Mouse (Mus musculus) heart, embryonic 11.5 days (tissue): ENCODE measurements at regions not wholly inside any gene's neighbourhood (a gene's known extent, or its start where the extent isn't known, plus 50 kb on each side); places are given as distances from the start of the nearest gene placed in this dataset.

Experiments
- ATAC-seq: fragments of 200-750 bp; cut with Nextera tagmentation; replicated peaks from 2 replicates; pipeline ENCODE4 v1.8.0; 2017; ENCODE audit warnings: moderate library complexity; ENCODE audit not compliant: insufficient number of reproducible peaks, low FRiP score, low TSS enrichment
- H3K27ac ChIP-seq: fragments of 300-500 bp; sonication (generic); 2 replicates; pipeline ENCODE4 v1.5.1; 2014; ENCODE audit warnings: mild to moderate bottlenecking, low read depth, low read length
- H3K27me3 ChIP-seq: fragments of 300-500 bp; sonication (generic); 2 replicates; pipeline ENCODE4 v1.6.1; 2014; ENCODE audit warnings: mild to moderate bottlenecking, low read length, mixed read lengths; ENCODE audit not compliant: control insufficient read depth, insufficient read depth
- H3K36me3 ChIP-seq: fragments of 300-500 bp; sonication (generic); 2 replicates; pipeline ENCODE4 v1.6.1; 2014; ENCODE audit warnings: mild to moderate bottlenecking, low read length, moderate library complexity, mixed read lengths; ENCODE audit not compliant: control insufficient read depth, insufficient read depth
- H3K4me1 ChIP-seq: fragments of 300-500 bp; sonication (generic); 2 replicates; pipeline ENCODE4 v1.6.1; 2014; ENCODE audit warnings: low read length; ENCODE audit not compliant: control insufficient read depth, insufficient read depth
- H3K4me2 ChIP-seq: fragments of 300-500 bp; sonication (generic); 2 replicates; pipeline ENCODE4 v1.6.1; 2014; ENCODE audit warnings: mild to moderate bottlenecking, moderate library complexity
- H3K4me3 ChIP-seq: fragments of 300-500 bp; sonication (generic); 2 replicates; pipeline ENCODE4 v1.5.1; 2014; ENCODE audit warnings: low read depth, low read length
- H3K9ac ChIP-seq: fragments of 300-500 bp; sonication (generic); 2 replicates; pipeline ENCODE4 v1.6.1; 2014; ENCODE audit warnings: mild to moderate bottlenecking, low read depth, low read length, moderate library complexity
- H3K9me3 ChIP-seq: fragments of 300-500 bp; sonication (generic); replicated peaks from 2 replicates; pipeline ENCODE4 v1.6.1; 2016; ENCODE audit warnings: low read length; ENCODE audit not compliant: control insufficient read depth
- WGBS: fragments of 180-500 bp; shearing (Covaris S2); extraction: QIAGEN DNeasy Blood & Tissue Kit; methylation state at CpG from one replicate; pipeline ENCODE4 v1.1.7; 2014; ENCODE audit not compliant: insufficient replicate concordance; 5-methylcytosine and 5-hydroxymethylcytosine counted together

DNA sequence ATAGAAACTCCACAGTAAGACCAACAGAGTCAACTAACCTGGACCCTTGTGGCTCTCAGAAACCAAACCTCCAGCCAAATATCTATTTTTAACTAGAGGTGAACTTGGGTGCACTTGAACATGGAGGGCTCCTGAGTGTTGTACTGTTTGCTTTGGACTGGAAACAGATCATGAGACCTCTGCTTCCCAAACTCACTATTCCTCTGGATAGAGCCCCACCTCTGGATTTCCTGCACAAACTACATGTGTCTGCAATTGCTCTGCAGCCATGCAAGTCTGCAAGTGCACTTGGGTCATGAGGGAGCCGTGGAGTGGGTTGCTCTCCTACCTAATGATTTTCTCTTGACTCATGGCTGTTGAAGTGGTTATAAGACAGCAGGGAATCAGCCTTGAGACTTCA, 759.9 kb upstream of the Fam160b2 start:
- H3K27me3 ChIP-seq = no peaks in the 10 kb centered on the region
- 76% methylated on average over 1 of the region's 1 CpGs for WGBS
- no peak overlapping the region for H3K4me3 ChIP-seq
- no peak overlapping the region for H3K4me2 ChIP-seq
- no peaks in the 10 kb centered on the region for H3K4me1 ChIP-seq
- no peak overlapping the region for H3K27ac ChIP-seq
- no peak for ATAC-seq
- no peaks in the 10 kb centered on the region for H3K9me3 ChIP-seq
- H3K9ac ChIP-seq = no peak overlapping the region
- no peaks in the 10 kb centered on the region for H3K36me3 ChIP-seq

DNA sequence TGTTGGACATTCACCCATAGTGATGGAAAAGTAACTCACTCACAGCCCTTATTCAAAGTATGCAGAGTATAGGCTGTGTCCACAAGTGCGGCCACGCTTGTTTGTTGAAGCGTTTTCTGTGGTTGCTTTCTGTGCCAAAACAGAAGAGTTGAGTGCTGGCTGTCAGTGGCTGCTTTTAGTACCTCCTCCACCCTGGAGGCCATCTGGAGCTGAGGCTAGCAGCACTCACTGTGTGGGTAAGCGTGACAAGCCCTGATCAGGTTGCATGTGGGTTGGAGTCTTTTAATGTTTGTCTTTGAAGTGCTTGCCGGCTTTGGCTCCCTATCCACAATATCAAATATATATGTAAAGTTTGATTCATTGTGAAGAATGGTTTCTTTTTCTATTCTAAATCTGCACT, 738.6 kb upstream of the Fam160b2 start:
- Histone ChIP-seq H3K9ac (no peak overlapping the region), H3K9me3 (no peaks in the 10 kb centered on the region), H3K27ac (no peak overlapping the region), H3K36me3 (no peaks in the 10 kb centered on the region), H3K27me3 (no peaks in the 10 kb centered on the region), H3K4me3 (no peak overlapping the region), H3K4me1 (no peaks in the 10 kb centered on the region), H3K4me2 (no peak overlapping the region)
- ATAC-seq = no peak
- 72% methylated on average over 5 of the region's 5 CpGs for WGBS

DNA sequence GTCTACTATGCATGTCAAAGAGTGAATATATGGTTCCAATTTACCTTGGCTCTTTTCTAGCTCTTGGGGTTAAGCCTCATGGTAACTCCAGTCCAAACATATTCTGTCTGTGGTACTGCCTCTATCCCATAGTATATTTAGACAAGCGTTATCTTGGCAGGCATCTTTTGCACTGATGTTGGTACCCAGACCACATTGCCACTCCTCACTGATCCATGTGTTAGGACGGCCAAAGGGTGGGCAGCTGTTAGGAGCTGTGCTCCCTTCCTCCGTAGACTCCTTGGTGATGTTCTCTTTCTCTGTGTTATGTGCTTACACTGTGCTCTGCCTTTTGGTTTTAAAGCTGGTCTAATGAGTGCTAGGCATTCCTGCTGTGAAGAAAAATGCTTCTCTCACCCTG, 737.3 kb upstream of the Fam160b2 start:
- Histone ChIP-seq H3K4me3 (no peak overlapping the region), H3K27me3 (no peaks in the 10 kb centered on the region), H3K9ac (no peak overlapping the region), H3K9me3 (no peaks in the 10 kb centered on the region), H3K4me2 (no peak overlapping the region), H3K36me3 (no peaks in the 10 kb centered on the region), H3K27ac (no peak overlapping the region), H3K4me1 (no peaks in the 10 kb centered on the region)
- ATAC-seq = no peak
- 78% methylated on average over 3 of the region's 3 CpGs for WGBS

DNA sequence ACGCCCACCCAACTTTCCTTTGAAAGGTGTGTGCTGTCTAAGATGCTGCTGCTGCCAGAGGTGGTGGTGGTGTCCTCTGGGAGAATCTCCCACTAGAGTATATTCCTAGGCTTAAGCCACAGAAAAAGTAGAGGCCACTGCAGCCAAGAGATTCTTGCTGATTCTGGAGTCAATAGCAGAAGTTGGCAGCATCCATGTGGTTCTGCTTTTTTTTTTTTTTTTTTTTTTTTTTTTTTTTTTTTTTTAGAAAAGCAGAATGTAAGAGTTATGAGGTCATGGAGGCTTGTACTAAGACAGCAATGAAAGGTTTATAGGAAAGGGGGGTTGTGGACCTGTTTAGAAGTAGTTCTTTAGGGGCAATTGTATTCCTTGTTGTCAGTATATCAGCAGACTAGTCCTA, 734.4 kb upstream of the Fam160b2 start:
- Histone ChIP-seq H3K36me3 (no peaks in the 10 kb centered on the region), H3K4me2 (no peak overlapping the region), H3K9me3 (no peaks in the 10 kb centered on the region), H3K9ac (no peak overlapping the region), H3K4me3 (no peak overlapping the region), H3K27ac (no peak overlapping the region), H3K27me3 (no peaks in the 10 kb centered on the region), H3K4me1 (no peaks in the 10 kb centered on the region)
- ATAC-seq = no peak
- 84% methylated on average over 1 of the region's 1 CpGs for WGBS

DNA sequence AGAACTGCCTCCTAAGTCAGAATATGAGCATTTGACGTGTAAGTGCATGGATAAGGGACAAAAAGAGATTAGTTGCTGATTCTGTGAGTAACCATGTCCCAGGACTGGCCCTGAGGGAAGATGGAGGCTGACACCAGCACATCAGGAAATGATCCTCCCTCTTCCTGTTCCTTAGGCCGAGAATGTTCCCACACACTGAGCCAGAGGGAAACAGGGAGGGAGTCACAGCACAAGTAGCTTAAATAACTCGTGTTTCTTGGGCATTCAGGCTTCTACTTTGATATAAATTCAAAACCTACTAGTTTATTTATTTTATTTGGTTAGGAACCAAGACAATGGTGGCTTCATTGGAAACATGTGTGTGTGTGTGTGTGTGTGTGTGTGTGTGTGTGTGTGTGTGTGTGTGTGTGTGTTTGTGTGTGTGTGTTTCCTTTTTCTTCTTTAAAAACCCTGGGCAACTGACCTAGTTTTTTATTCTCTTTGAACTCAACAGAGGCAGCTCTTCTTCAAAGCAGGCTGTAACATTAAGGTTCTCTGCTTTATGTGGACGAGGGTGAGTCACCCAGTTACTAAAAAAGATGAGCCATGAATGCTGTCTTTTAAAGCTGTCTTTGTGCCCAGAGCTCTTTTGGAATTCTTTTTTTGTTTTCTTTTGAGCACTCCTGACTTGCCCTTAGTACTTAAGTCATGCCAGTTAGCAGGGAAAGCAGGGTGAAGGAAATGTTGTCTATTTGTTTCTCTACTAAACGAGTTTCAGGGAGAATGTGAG, 730.4 kb upstream of the Fam160b2 start:
- H3K36me3 ChIP-seq = no peaks in the 10 kb centered on the region
- H3K27ac ChIP-seq = no peak overlapping the region
- no peaks in the 10 kb centered on the region for H3K9me3 ChIP-seq
- H3K4me3 ChIP-seq = no peak overlapping the region
- no peak overlapping the region for H3K9ac ChIP-seq
- ATAC-seq = no peak
- H3K4me1 ChIP-seq = no peaks in the 10 kb centered on the region
- H3K27me3 ChIP-seq = no peaks in the 10 kb centered on the region
- H3K4me2 ChIP-seq = no peak overlapping the region
- 35% methylated on average over 5 of the region's 5 CpGs for WGBS

GRCm38 (mm10) chr14:71327621-71328020, 728.0 kb upstream of the Fam160b2 start:
- H3K4me3 ChIP-seq = no peak overlapping the region
- ATAC-seq = no peak
- H3K9ac ChIP-seq = no peak overlapping the region
- H3K4me1 ChIP-seq = no peaks in the 10 kb centered on the region
- no peaks in the 10 kb centered on the region for H3K9me3 ChIP-seq
- no peak overlapping the region for H3K27ac ChIP-seq
- H3K27me3 ChIP-seq = no peaks in the 10 kb centered on the region
- no peak overlapping the region for H3K4me2 ChIP-seq
- H3K36me3 ChIP-seq = no peaks in the 10 kb centered on the region

- H3K36me3 ChIP-seq = no peaks in the 10 kb centered on the region
- H3K4me3 ChIP-seq = no peak overlapping the region
- no peaks in the 10 kb centered on the region for H3K9me3 ChIP-seq
- H3K27ac ChIP-seq = no peak overlapping the region
- no peak overlapping the region for H3K4me2 ChIP-seq
- no peak overlapping the region for H3K9ac ChIP-seq
- H3K4me1 ChIP-seq = no peaks in the 10 kb centered on the region
- no peaks in the 10 kb centered on the region for H3K27me3 ChIP-seq
- WGBS = 75% methylated on average over 2 of the region's 2 CpGs
- no peak for ATAC-seq
These were observed 727.0 kb upstream of the Fam160b2 start for GRCm38 (mm10) chr14:71326521-71327105.

GRCm38 (mm10) chr14:71315228-71315627, 715.6 kb upstream of the Fam160b2 start:
- Histone ChIP-seq H3K9ac (no peak overlapping the region), H3K9me3 (no peaks in the 10 kb centered on the region), H3K4me1 (no peaks in the 10 kb centered on the region), H3K36me3 (no peaks in the 10 kb centered on the region), H3K27me3 (no peaks in the 10 kb centered on the region), H3K27ac (no peak overlapping the region), H3K4me2 (no peak overlapping the region), H3K4me3 (no peak overlapping the region)
- WGBS = 63% methylated on average over 3 of the region's 3 CpGs
- ATAC-seq = no peak

GRCm38 (mm10) chr14:71299755-71300154, 700.1 kb upstream of the Fam160b2 start:
- WGBS = 71% methylated on average over 6 of the region's 6 CpGs
- no peak overlapping the region for H3K27ac ChIP-seq
- no peak overlapping the region for H3K4me2 ChIP-seq
- H3K27me3 ChIP-seq = no peaks in the 10 kb centered on the region
- H3K9ac ChIP-seq = no peak overlapping the region
- no peaks in the 10 kb centered on the region for H3K9me3 ChIP-seq
- no peaks in the 10 kb centered on the region for H3K4me1 ChIP-seq
- no peak for ATAC-seq
- no peak overlapping the region for H3K4me3 ChIP-seq
- H3K36me3 ChIP-seq = no peaks in the 10 kb centered on the region
